12 mouse cellular contexts compared by ENCODE assay signal in genomic region chr8:13244343-13244880, GRCm38 (mm10). TPM values are rescaled to one million over a fixed set of nuclear protein-coding genes. Genes with fewer than 3 reads are reported as not detected.
"Had no signal": no experiment of that assay in that cellular context is flagged by ENCODE, and none has a peak within 500 bp of the region (broad histone marks: within the 10 kb centered on the region; RNA-seq: fewer than 3 reads in every experiment).

No protein-coding gene starts in this region.

- H3K9me3 ChIP-seq: limb, embryonic 10.5 days; liver, embryonic 15.5 days; midbrain, embryonic 13.5 days had no signal

- H3K9ac ChIP-seq: liver, embryonic 15.5 days; midbrain, embryonic 13.5 days had no signal

- H3K4me3 ChIP-seq: limb, embryonic 10.5 days; liver, embryonic 15.5 days; midbrain, embryonic 13.5 days had no signal

- H3K27me3 ChIP-seq: midbrain, embryonic 13.5 days had no signal

- DNase-seq: kidney, postnatal 14 days; lung, adult 2 months; lung, postnatal 36 days; right cerebral cortex, postnatal 14 days; thymus, postnatal 36 days had no signal

- H3K4me2 ChIP-seq: liver, embryonic 11.5 days; liver, embryonic 15.5 days; midbrain, embryonic 13.5 days had no signal

- H3K27ac ChIP-seq: limb, embryonic 10.5 days; liver, embryonic 15.5 days; midbrain, embryonic 13.5 days had no signal

- H3K36me3 ChIP-seq: limb, embryonic 10.5 days; liver, embryonic 15.5 days; midbrain, embryonic 13.5 days had no signal

- ATAC-seq: midbrain, embryonic 13.5 days had no signal

- H3K4me1 ChIP-seq: limb, embryonic 10.5 days; liver, embryonic 15.5 days; midbrain, embryonic 13.5 days had no signal

RNA-seq across cellular contexts. Expression of gene Adprhl1, which starts 9.6 kb away (rescaled TPM):
- total RNA-seq: megakaryocyte progenitor cell, adult 5-6 weeks had no signal
- polyA plus RNA-seq: large intestine, adult 2 months; limb, embryonic 10.5 days; small intestine, adult 2 months had no signal
